Mouse (Mus musculus) thymus, adult 18-20 months (tissue): Measurements from ENCODE around the gene Dok7.

Experiments used
- DNase-seq, 2 experiments: peaks; one replicate each; pipeline ENCODE4 v3.0.0; 2022; ENCODE audit warnings: mixed read lengths in 2 of 2

Gene Dok7

GRCm38 (mm10) chr5:35056604-35057432 lies at the start of gene Dok7:
Gene Dok7 (plus strand): TSS chr5:35056766.
- DNase-seq = peak; percentile 35 to 38

DNA sequence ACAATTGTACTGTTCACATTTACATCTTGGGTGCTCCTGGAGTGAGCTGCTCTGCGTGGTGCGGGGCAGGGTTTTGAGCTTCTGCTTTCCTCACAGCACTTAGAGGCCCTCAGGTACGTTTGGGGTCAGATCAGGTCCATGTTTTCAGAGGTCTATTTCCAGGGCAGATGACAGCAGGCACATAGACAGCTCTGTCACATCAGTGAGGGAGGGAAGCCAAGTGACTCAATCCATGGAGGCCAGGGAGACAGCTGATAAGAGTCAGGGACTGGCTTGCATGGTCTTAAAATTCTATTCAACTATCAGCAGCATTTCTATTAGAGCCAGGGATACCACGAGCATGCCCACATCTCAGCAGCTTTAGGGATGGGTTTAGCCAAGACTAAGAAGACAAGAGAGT lies 47.4 kb upstream of the Dok7 start:
- no peak for DNase-seq

- no peak for DNase-seq
Observed at GRCm38 (mm10) chr5:35010656-35011055, 45.9 kb upstream of the Dok7 start.

GRCm38 (mm10) chr5:35011156-35011923 lies 45.2 kb upstream of the Dok7 start:
- no peak for DNase-seq

DNA sequence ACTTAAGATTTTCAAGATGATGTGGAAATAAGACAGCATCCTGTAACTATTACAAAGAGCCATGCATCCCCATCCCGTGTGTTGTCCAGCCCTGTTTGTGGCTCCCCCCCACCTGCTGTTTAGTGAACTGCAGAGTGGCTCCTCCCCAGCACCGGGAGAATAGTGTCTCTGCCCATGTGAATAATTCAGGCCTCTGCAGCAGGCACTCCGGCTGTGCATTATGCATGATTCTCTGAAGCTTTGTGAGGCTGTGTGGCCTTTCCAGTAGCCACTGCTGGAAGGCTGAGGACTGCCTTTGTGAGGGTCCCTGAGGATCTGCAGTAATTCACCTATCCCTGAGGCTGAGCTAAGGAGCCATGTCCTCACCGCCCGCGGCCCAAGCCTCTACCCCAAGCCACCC lies 42.5 kb upstream of the Dok7 start:
- no peak for DNase-seq

DNA sequence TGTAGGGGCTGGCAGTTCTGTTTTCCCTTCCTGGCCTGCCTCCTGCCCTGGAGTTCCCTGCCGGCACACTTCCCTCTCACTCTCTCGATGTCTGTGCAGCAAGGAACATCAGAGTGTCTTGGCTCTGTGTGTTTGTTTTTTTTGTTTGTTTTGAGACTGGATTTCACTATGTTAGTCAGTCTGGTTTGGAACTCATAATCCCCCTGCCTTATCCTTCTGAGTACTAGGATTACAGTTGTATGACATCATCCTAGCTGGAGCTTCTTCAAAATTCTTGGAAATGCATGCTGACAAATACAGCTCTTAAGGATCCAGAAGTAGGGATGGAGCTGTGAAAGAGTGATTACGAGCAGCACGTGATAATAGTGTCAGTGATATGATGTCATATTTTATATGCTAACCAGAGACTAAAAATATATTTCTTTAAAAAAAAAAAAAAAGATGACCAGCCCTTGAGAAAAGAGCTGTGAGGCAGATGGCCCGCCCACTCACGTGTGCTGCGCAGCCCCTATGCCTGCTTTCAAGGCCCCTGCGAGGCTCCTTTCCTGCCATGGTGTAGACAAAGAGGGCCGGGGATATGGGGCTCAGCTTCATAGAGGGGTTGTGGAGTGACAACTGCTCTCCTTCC lies 36.8 kb upstream of the Dok7 start:
- DNase-seq = no peak

DNA sequence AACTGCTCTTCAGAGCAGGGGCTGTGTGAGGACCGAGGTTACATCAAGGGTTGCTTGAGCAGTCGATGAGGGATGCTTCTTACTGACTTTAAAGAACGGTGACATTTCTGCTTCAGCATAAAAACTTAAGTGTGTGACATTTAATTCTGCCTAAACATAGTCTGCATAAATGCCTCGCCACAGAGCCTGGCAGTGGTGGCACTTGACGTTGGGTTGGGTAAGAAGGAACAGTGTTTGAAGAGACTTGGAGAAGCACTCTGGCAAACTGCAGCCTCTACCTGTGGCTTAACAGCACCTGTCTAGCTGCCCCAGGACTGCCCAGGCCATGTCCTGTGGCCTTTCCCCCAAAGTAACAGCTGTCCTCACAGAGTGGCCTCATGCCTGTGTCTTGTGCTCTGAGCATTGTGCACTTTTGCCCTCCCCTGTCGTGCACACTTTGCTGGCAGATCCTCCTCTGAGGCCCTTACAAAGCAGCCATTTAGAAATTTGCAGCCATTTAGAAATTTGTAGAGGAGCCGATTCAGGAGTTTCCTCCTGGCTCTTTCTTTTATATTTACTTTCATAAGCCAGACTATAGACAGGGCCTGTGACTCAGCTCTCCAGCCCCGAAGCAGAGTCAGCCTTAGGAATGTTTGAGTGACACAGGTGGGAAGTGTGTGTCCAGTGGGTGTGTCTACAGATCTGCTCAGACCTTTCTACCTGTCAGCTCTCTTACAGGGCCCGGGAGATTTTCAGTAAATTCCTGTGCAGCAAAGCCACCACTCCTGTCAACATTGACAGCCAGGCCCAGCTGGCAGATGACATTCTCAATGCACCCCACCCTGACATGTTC lies 35.9 kb upstream of the Dok7 start:
- DNase-seq = no peak

DNA sequence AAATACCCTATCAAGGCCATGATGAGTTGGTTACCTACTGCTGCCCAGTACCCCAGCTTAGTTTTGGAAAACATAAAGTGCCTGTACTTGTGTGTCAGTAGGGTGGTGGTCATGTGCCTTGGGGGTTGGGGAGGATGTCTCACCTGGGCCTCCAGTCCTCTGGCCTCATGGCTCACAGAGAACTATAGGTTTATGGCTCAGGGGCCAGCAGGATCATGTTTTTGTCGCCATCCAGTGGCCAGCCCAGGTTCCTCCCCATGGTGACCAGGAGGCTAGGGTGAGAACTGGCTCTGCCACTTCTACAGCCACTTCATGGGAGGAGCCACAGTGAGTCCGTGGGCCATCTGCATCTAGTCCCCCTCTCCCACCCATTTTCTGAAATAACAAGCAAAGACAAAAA lies 31.6 kb upstream of the Dok7 start:
- DNase-seq = peak in 1 of 2 experiments; percentile 21

DNA sequence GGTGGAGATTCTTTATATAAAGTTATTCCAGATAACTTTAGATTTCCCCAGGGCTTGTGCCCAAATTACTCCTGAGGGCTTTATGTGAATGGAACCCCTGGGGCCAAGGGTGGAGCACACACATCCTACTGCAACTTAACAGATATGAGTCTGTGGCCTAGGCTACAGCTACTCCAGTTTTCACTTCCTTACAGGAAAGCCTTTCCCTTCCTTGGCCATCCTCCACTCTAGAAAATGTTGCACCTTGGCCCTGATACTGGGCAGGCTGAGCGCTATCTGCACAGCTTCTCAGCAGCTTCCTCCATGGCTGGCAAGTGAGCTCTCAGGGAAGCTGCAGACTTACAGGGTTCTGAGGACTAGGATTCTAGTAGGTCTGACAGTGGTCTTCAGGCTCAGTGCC lies 27.3 kb upstream of the Dok7 start:
- DNase-seq = no peak

GRCm38 (mm10) chr5:35029755-35030154 lies 26.8 kb upstream of the Dok7 start:
- no peak for DNase-seq

DNA sequence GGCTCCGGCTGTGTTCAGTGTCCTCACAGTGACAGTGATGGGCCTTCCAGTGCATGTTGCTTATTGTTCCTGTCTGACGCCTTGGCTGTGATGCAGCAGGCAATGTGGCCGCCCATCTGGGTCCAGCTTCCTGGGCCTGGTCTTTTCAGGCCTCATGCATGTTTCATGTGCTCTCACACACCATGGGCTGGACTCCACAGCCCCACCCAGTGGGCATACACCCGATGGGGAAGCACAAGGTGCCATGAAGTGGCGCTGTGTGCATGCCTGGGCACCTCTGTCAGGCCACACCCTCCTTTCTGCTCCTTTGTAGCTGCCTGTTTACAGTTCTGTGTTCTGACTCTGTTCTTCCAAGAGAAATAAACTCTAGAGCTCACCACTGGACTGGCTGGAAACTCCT lies 23.5 kb upstream of the Dok7 start:
- no peak for DNase-seq

- DNase-seq = no peak
Observed at GRCm38 (mm10) chr5:35033619-35034018, 22.9 kb upstream of the Dok7 start.

DNA sequence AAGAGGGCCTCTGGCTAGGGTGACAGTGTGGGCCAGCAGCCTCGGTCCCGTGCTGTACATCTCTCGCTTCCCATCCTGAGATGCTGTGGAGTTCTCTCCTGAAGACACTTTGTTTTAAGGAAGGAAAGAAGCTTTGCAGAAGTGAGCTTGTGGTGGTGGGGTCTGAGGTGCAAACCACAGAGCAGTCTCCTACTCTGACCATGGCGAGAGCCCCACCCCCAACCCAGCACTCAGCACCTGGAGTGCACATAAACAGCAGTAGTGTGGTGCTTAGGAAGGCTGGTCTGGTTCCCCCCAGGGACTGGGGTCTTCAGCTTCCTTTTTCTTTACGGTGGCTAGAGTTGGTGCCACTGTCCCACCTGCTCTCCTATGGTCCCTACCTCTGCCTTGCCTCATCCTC lies 21.4 kb upstream of the Dok7 start:
- DNase-seq = no peak

GRCm38 (mm10) chr5:35035795-35036194 lies 20.8 kb upstream of the Dok7 start:
- no peak for DNase-seq

DNA sequence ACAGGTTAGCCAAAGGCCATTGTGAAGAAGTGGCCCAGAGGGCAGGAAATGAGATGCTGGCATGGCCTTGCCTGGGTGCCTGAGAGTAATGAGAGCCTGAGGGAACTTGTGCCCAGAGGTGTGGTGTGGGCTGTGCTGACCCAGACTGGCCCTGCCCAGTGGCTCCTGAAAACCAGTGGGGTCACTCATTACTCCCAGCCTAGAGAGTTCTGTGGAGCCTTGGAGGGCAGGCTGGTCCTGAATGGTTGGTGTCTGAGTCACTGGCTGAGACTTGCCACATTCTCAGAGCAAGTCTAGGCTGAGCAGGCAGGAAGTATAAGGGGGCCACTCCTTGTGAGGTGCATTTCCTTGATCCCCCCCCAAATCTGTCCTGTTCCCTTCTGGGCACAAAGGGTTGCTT lies 19.1 kb upstream of the Dok7 start:
- no peak for DNase-seq

DNA sequence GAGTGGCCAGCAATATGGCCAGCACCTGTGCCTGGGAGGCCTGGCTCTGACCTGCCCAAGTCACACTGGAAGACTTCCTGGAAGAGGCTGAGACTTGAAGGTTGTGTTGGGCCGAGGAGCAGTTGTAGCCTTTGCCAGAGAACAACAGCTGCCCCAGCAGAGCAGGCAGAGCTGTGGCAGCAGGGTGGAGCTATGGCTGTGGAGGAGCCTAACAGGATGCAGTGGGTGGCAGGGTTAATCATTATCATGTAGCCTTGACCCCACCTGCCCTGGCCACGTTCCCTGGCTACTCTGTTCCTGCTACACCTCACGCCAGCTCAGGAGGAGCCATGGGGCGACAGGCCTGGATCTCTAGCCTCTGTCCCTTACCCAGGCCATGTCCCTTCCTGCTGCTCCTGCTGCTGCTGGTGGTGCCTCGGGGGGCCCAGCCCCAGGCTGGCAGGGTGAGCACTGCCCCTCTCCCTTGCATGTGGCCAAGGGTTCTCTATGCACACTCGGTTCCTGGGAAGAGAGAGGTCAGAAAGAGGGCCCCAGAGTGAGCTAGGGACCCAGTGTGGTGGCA lies 15.2 kb upstream of the Dok7 start, which contains the start of gene Hgfac:
Gene Hgfac, plus strand, starts transcription at position 242 of the 562 bp plus-strand sequence.
- DNase-seq = no peak

DNA sequence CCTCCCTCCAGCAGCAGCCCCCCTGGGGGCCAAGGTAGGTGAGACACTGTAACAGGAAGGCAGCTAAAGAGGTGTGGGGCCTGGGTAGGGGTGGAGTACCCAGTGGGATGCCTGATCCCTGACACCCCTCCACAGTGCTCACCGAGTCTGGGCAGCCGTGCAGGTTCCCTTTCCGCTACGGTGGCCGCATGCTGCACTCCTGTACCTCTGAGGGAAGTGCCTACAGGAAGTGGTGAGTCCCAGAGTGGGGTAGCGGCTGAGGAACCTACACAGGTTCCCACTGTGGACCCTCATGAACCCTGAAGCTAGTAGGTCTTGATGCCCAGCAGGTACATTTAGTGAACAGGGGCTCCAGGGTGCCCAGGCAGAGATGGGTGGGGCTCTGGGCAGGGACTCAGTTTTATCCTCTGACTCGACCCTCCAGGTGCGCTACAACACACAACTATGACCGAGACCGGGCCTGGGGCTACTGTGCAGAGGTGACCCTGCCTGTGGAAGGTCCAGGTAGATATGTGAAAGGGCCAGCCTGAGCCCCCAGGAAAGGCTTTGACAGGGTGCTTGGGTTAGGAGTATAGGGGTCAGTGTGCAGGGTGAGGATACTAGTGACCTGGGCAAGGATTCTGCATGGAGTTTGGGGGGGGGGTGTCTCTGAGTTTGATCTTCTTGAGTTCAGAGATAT lies 14.0 kb upstream of the Dok7 start:
- peak; percentile 33 to 43 for DNase-seq

GRCm38 (mm10) chr5:35043110-35043451 lies 13.5 kb upstream of the Dok7 start:
- peak in 1 of 2 experiments; percentile 45 for DNase-seq

GRCm38 (mm10) chr5:35050541-35050940 lies 6.0 kb upstream of the Dok7 start:
- DNase-seq = no peak

DNA sequence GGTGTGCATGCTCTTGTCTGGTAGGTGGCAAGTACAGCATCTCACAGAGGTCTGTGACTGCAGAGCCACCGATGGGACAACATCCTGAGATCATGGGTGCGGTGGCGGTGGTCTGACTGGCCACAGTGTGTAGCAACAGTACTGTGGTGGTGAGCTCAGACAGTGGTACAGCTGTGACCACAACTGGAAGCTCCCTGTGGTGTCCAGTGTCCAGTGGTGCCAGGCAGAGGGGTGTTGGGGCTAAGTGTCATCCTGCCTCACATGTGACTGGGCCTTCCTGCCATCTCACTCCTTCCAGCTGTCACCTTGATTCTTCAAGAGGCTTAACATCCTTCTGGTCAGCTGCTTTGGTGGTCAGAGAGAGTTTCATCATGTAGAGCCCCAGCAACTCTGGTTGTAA lies 1.9 kb upstream of the Dok7 start:
- no peak for DNase-seq

GRCm38 (mm10) chr5:35055076-35055475 lies 1.5 kb upstream of the Dok7 start:
- DNase-seq = no peak

DNA sequence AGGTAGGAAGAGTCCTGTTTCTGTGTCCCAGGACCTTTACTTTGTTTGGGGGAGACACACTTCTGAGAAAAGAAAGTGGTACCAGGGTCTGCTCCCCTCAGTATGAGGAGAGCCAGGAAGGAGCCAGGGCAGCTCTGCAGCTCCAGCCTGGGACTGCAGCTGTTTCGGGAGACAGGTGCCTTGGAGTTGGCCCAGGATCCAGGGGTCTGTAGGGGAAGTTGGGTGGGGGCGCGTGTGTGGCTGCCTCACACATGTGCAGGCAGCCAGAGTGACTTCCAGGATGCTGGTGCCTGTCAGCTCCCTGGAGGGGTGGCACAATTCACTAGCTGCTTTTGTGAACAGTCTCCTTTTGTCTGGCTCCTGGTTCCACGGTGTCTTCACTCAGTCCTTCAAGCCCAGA lies 1.0 kb downstream of the Dok7 start:
- DNase-seq = no peak
